Mouse (Mus musculus) lung, postnatal 0 days (tissue): Measurements from ENCODE around the gene Dlx6. TPM values are rescaled to one million over a fixed set of nuclear protein-coding genes. Genes with fewer than 3 reads are reported as not detected.

Experiments
- ATAC-seq: fragments of 200-750 bp; cut with Nextera tagmentation; 2 replicates; pipeline ENCODE4 v1.8.0; 2017; ENCODE audit warnings: moderate library complexity
- DNase-seq: peaks from one replicate; pipeline ENCODE4 v3.0.0-alpha.2; 2016; ENCODE audit warnings: low spot score
- H3K27ac ChIP-seq: fragments of 300-500 bp; sonication (generic); 2 replicates; pipeline ENCODE4 v1.5.1; 2014; ENCODE audit warnings: antibody characterized with exemption, mild to moderate bottlenecking, low read length, mixed read lengths
- H3K27me3 ChIP-seq: fragments of 300-500 bp; sonication (generic); replicated peaks from 2 replicates; pipeline ENCODE4 v1.6.1; 2014; ENCODE audit warnings: low read length, mixed read lengths; ENCODE audit not compliant: insufficient read depth
- H3K36me3 ChIP-seq: fragments of 300-500 bp; sonication (generic); 2 replicates; pipeline ENCODE4 v1.6.1; 2014; ENCODE audit warnings: low read length, mixed read lengths; ENCODE audit not compliant: insufficient read depth
- H3K4me1 ChIP-seq: fragments of 300-500 bp; sonication (generic); 2 replicates; pipeline ENCODE4 v1.6.1; 2014; ENCODE audit warnings: antibody characterized with exemption, low read depth, low read length, mixed read lengths; ENCODE audit not compliant: insufficient read depth
- H3K4me2 ChIP-seq: fragments of 300-500 bp; sonication (generic); replicated peaks from 2 replicates; pipeline ENCODE4 v1.6.1; 2014; ENCODE audit warnings: low read depth, mild to moderate bottlenecking, low read length, moderate library complexity, mixed read lengths
- H3K4me3 ChIP-seq: fragments of 300-500 bp; sonication (generic); 2 replicates; pipeline ENCODE4 v1.5.1; 2014; ENCODE audit warnings: low read depth, low read length
- H3K9ac ChIP-seq: fragments of 300-500 bp; sonication (generic); replicated peaks from 2 replicates; pipeline ENCODE4 v1.6.1; 2014; ENCODE audit warnings: low read depth, mild to moderate bottlenecking
- H3K9me3 ChIP-seq: fragments of 300-500 bp; sonication (generic); 2 replicates; pipeline ENCODE4 v1.6.1; 2016; ENCODE audit warnings: low read length, mixed read lengths
- CTCF ChIP-seq: IDR thresholded peaks from 2 replicates; pipeline ENCODE4 v1.5.1; 2016; ENCODE audit warnings: antibody characterized with exemption, mild to moderate bottlenecking
- EP300 ChIP-seq: IDR thresholded peaks from 2 replicates; pipeline ENCODE4 v1.6.1; 2016; ENCODE audit warnings: antibody characterized with exemption, mild to moderate bottlenecking, control low read depth
- WGBS: fragments of 180-500 bp; shearing (Covaris S2); extraction: QIAGEN DNeasy Blood & Tissue Kit; methylation state at CpG from one replicate; pipeline ENCODE4 v1.1.7; 2014; 5-methylcytosine and 5-hydroxymethylcytosine counted together
- polyA plus RNA-seq: library from polyadenylated mRNA; unstranded; fragments of >200 nt; fragmentation: Nextera tagmentation; extraction: Ambion mirVana; gene quantifications from 2 replicates; pipeline ENCODE4 v1.2.1, GENCODE M21; 2015

Gene Dlx6
- polyA plus RNA-seq, 1 experiment from 2014 or later: not detected

DNA sequence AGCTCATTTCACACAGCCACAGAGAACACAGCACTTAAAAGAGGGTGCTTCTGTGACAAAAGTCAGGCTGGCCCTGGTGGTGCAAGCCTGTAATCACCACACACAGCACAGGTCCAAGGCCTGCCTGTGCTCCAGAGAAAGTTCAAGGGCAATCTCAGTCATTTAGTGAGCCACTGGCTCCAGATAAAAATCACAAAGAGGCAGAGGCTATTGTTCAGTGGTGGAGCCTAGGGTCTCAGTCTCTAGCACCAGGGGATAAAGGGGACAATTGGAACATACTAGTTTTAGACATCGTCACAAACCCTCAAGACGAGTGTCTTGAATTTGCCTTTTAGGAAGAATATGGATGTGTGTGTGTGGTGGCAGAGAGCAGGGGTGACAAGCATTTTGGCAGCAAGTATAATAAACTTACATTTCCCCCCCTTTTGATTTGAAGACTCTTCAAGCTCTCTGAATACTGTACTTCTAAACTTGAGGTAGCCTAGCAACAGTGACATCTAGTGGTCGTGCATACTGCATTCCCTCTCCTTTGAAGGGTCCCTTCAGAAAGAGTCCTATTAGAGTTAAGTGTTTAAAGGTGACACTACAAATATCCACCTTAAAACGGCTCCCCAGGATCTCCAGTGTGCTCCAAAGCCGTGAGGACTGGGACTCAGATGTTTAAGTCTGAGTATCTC lies 51.9 kb downstream of the Dlx6 start:
- Histone ChIP-seq H3K4me3 (no peak overlapping the region), H3K4me1 (no peaks in the 10 kb centered on the region), H3K9ac (no peak overlapping the region), H3K27ac (no peak overlapping the region), H3K27me3 (no peaks in the 10 kb centered on the region), H3K4me2 (no peak overlapping the region), H3K9me3 (no peaks in the 10 kb centered on the region), H3K36me3 (no peaks in the 10 kb centered on the region)
- TF ChIP-seq EP300 (no peak), CTCF (peak; percentile 76)
- 25% methylated on average over 5 of the region's 5 CpGs for WGBS
- ATAC-seq (peak; percentile 60), DNase-seq (peak; percentile 67)

DNA sequence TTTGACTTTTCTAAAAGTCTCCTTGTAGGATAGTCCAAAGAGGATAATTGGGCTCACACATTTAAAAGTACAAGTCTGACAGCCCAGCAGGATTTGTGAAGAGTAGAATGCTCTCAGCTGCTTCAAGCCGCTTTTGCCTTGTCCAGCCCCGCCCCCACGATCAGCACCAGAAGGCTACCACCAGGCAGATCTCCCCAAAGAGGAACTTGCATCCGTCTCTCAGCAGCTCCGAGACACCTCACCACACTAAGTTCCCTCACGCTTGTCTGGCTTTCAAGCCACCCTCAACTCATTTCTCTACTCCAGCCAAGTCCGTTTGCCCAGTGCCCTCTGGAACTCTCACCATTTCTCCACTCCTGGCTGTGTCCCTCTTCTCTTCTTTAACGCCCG lies 52.4 kb downstream of the Dlx6 start:
- DNase-seq (no peak), ATAC-seq (no peak)
- H3K27me3 ChIP-seq: no peaks in the 10 kb centered on the region
- H3K4me1 ChIP-seq: no peaks in the 10 kb centered on the region
- WGBS: 42% methylated on average over 9 of the region's 9 CpGs
- TF ChIP-seq CTCF: no peak
- no peak for TF ChIP-seq EP300
- H3K9me3 ChIP-seq: no peaks in the 10 kb centered on the region
- no peak overlapping the region for H3K4me3 ChIP-seq
- H3K4me2 ChIP-seq: no peak overlapping the region
- no peak overlapping the region for H3K9ac ChIP-seq
- H3K36me3 ChIP-seq: no peaks in the 10 kb centered on the region
- H3K27ac ChIP-seq: no peak overlapping the region

DNA sequence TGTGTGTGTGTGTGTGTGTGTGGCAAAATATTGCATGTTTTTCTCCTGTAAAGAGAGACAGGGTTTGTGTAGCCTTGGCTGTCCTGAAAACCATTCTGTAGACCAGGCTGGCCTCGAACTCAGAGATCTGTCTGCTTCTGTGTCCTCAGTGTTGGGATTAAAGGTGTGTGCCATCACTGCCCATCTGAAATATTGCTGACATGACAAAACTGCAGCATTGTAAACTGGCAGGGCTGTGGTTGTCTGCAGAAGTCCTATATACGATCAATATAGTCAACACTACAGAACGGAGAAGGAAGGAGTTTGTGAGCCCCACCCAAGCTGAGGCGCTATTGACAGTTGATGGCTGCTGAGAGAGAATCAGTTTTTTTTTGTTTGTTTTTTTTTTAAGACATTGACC lies 54.2 kb downstream of the Dlx6 start:
- Histone ChIP-seq H3K36me3 (no peaks in the 10 kb centered on the region), H3K27me3 (no peaks in the 10 kb centered on the region), H3K27ac (no peak overlapping the region), H3K9ac (no peak overlapping the region), H3K4me1 (no peaks in the 10 kb centered on the region), H3K4me2 (no peak overlapping the region), H3K9me3 (no peaks in the 10 kb centered on the region), H3K4me3 (no peak overlapping the region)
- ATAC-seq (no peak), DNase-seq (no peak)
- WGBS: 84% methylated on average over 4 of the region's 4 CpGs
- TF ChIP-seq EP300: no peak
- TF ChIP-seq CTCF: no peak

Other genes with a start within 250 kb of the Dlx6 start
- not detected in 2 replicates for gene Dlx5, start 18.8 kb downstream of the Dlx6 start, polyA plus RNA-seq
- 3.0 and 3.3 TPM in 2 replicates for gene Sdhaf3, start 92.7 kb downstream of the Dlx6 start, polyA plus RNA-seq